Mouse (Mus musculus) right cerebral cortex, adult 18-20 months (tissue): ENCODE measurements around the gene Kcnn4.
A peak's percentile ranks its signal among the peaks of the same experiment; 100 is the strongest.
"Not testable (repeated sequence)": the region's sequence is repeated elsewhere in the genome, so short reads cannot be mapped to it uniquely, and the experiment has no call there.

Source experiments
- DNase-seq: peaks from one replicate; pipeline ENCODE4 v3.0.0; 2022; ENCODE audit warnings: mixed read lengths

Gene Kcnn4

GRCm38 (mm10) chr7:24391687-24392086 is 21.6 kb downstream of the Kcnn4 start:
- DNase-seq: no peak

- DNase-seq: no peak
These were observed 24.0 kb downstream of the Kcnn4 start for GRCm38 (mm10) chr7:24394054-24394453.

- DNase-seq: no peak
These were observed 24.6 kb downstream of the Kcnn4 start for GRCm38 (mm10) chr7:24394475-24395161.

- DNase-seq: no peak
These were observed 26.8 kb downstream of the Kcnn4 start for GRCm38 (mm10) chr7:24396832-24397231.

GRCm38 (mm10) chr7:24398364-24398913 is 28.4 kb downstream of the Kcnn4 start:
- no peak for DNase-seq

- DNase-seq: peak; percentile 98
These were observed 29.4 kb downstream of the Kcnn4 start, which contains the start of gene Smg9 for GRCm38 (mm10) chr7:24399256-24400081. TSS of gene Smg9 (plus strand) at chr7:24399619.

- DNase-seq: no peak
These were observed 30.0 kb downstream of the Kcnn4 start for GRCm38 (mm10) chr7:24400082-24400452.

- DNase-seq: not testable (repeated sequence)
These were observed 30.4 kb downstream of the Kcnn4 start for GRCm38 (mm10) chr7:24400489-24400888.

- no peak for DNase-seq
These were observed 32.8 kb downstream of the Kcnn4 start for GRCm38 (mm10) chr7:24402851-24403250.

- DNase-seq: no peak
These were observed 35.6 kb downstream of the Kcnn4 start for GRCm38 (mm10) chr7:24405649-24406048.

- peak; percentile 63 for DNase-seq
These were observed 36.7 kb downstream of the Kcnn4 start for GRCm38 (mm10) chr7:24406528-24407344.

- no peak for DNase-seq
These were observed 38.1 kb downstream of the Kcnn4 start for GRCm38 (mm10) chr7:24408186-24408585.

GRCm38 (mm10) chr7:24410123-24410522 is 40.1 kb downstream of the Kcnn4 start:
- DNase-seq: no peak

- DNase-seq: no peak
These were observed 40.8 kb downstream of the Kcnn4 start for GRCm38 (mm10) chr7:24410831-24411230.

GRCm38 (mm10) chr7:24413630-24414029 is 43.6 kb downstream of the Kcnn4 start:
- no peak for DNase-seq

- no peak for DNase-seq
These were observed 45.2 kb downstream of the Kcnn4 start for GRCm38 (mm10) chr7:24415261-24415660.

- no peak for DNase-seq
These were observed 49.5 kb downstream of the Kcnn4 start for GRCm38 (mm10) chr7:24419579-24419978.

- DNase-seq: no peak
These were observed 51.6 kb downstream of the Kcnn4 start for GRCm38 (mm10) chr7:24421648-24422047.

GRCm38 (mm10) chr7:24422251-24422650 is 52.2 kb downstream of the Kcnn4 start:
- DNase-seq: no peak

GRCm38 (mm10) chr7:24423107-24423763 is 53.2 kb downstream of the Kcnn4 start:
- no peak for DNase-seq

- no peak for DNase-seq
These were observed 54.1 kb downstream of the Kcnn4 start for GRCm38 (mm10) chr7:24423956-24424732.

GRCm38 (mm10) chr7:24425919-24426318 is 55.9 kb downstream of the Kcnn4 start:
- no peak for DNase-seq
